Mouse (Mus musculus) liver, embryonic 14.5 days (tissue): ENCODE results near the gene Bcdin3d.

Source experiments
- CTCF ChIP-seq: IDR thresholded peaks from 2 replicates; pipeline ENCODE4 v1.5.1; 2016; ENCODE audit warnings: antibody characterized with exemption, low read depth, control low read depth
- EP300 ChIP-seq: IDR thresholded peaks from 2 replicates; pipeline ENCODE4 v1.6.1; 2016; ENCODE audit warnings: antibody characterized with exemption, low read depth

DNA sequence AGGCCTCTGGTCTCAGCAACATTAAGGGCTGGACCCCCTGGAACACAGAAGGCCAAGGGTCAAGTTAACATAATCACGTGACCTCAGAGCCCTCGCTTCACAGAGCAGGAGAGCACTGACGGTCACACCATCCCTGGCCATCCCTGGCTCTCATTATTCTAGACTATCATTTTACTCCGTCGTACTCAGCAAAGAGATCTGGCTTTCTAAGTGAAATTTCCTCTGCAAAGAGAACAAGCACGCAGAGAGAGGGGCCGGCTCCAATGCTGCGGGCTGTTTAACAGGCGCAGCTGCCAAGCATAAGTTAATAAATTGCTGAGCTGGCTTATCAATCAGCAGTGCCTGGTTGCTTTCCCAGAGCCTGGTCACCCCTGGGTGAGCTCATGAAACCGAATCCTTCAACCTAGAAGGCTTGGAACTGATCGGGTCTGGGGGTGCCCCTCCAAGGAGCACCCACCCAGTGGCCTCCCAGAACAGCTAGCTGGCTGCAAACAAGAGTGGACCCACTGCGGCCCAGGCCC is 27.8 kb upstream of the Bcdin3d start:
- TF ChIP-seq CTCF (no peak), EP300 (no peak)
